Mouse (Mus musculus) lung, postnatal 0 days (tissue): ENCODE results near the gene Antxr1.

Experiments used
- CTCF ChIP-seq: IDR thresholded peaks from 2 replicates; pipeline ENCODE4 v1.5.1; 2016; ENCODE audit warnings: antibody characterized with exemption, mild to moderate bottlenecking
- EP300 ChIP-seq: IDR thresholded peaks from 2 replicates; pipeline ENCODE4 v1.6.1; 2016; ENCODE audit warnings: antibody characterized with exemption, mild to moderate bottlenecking, control low read depth

- no peak for TF ChIP-seq CTCF
- TF ChIP-seq EP300, result no peak
Observed at GRCm38 (mm10) chr6:87294904-87295303, 40.7 kb downstream of the Antxr1 start.
